Mouse (Mus musculus) stomach, postnatal 0 days (tissue): ENCODE data around the gene Mecom.

Experiments used
- CTCF ChIP-seq: IDR thresholded peaks from 2 replicates; pipeline ENCODE4 v1.5.1; 2016; ENCODE audit warnings: antibody characterized with exemption, low read depth, mild to moderate bottlenecking, moderate library complexity
- EP300 ChIP-seq: optimal IDR thresholded peaks from 2 replicates; pipeline ENCODE3; 2016; ENCODE audit warnings: antibody characterized with exemption

GRCm38 (mm10) chr3:30016766-30017165, 531.0 kb downstream of the Mecom start:
- no peak for TF ChIP-seq CTCF
- no peak for TF ChIP-seq EP300
